Mouse (Mus musculus) forebrain, embryonic 15.5 days (tissue): ENCODE measurements around the gene 2310022B05Rik. TPM values are rescaled to one million over a fixed set of nuclear protein-coding genes. Genes with fewer than 3 reads are reported as not detected.

Source experiments
- ATAC-seq: fragments of 200-750 bp; cut with Nextera tagmentation; replicated peaks from 2 replicates; pipeline ENCODE4 v1.8.0; 2017; ENCODE audit warnings: mild to moderate bottlenecking, moderate TSS enrichment, moderate library complexity
- H3K27ac ChIP-seq: fragments of 300-500 bp; sonication (generic); replicated peaks from 2 replicates; pipeline ENCODE4 v1.5.1; 2015; ENCODE audit warnings: mild to moderate bottlenecking, inconsistent platforms
- H3K27me3 ChIP-seq: fragments of 300-500 bp; sonication (generic); 2 replicates; pipeline ENCODE4 v1.6.1; 2015; ENCODE audit warnings: inconsistent platforms
- H3K36me3 ChIP-seq: fragments of 300-500 bp; sonication (generic); 2 replicates; pipeline ENCODE4 v1.6.1; 2015; ENCODE audit warnings: mild to moderate bottlenecking, inconsistent platforms
- H3K4me1 ChIP-seq: fragments of 300-500 bp; sonication (generic); 2 replicates; pipeline ENCODE4 v1.6.1; 2015; ENCODE audit warnings: inconsistent platforms
- H3K4me2 ChIP-seq: fragments of 300-500 bp; sonication (generic); replicated peaks from 2 replicates; pipeline ENCODE4 v1.6.1; 2015; ENCODE audit warnings: mild to moderate bottlenecking, inconsistent platforms
- H3K4me3 ChIP-seq: fragments of 300-500 bp; sonication (generic); 2 replicates; pipeline ENCODE4 v1.5.1; 2015; ENCODE audit warnings: mild to moderate bottlenecking, inconsistent platforms
- H3K9ac ChIP-seq: fragments of 300-500 bp; sonication (generic); replicated peaks from 2 replicates; pipeline ENCODE4 v1.6.1; 2015; ENCODE audit warnings: mild to moderate bottlenecking, inconsistent platforms
- H3K9me3 ChIP-seq: fragments of 300-500 bp; sonication (generic); 2 replicates; pipeline ENCODE4 v1.6.1; 2016; ENCODE audit warnings: inconsistent platforms
- WGBS: fragments of 180-500 bp; shearing (Covaris S2); methylation state at CpG from one replicate; pipeline ENCODE4 v1.1.7; 2015; ENCODE audit warnings: mixed read lengths; 5-methylcytosine and 5-hydroxymethylcytosine counted together
- polyA plus RNA-seq: library from polyadenylated mRNA; unstranded; fragments of >200 nt; fragmentation: Nextera tagmentation; extraction: Ambion mirVana; gene quantifications from 2 replicates; pipeline ENCODE4 v1.2.1, GENCODE M21; 2015

2310022B05Rik gene
- polyA plus RNA-seq, 1 experiment from 2014 or later = 27.6 TPM

GRCm38 (mm10) chr8:124681077-124681791 lies 18.1 kb upstream of the 2310022B05Rik start:
- Histone ChIP-seq H3K36me3 (peaks cover 58% of the 10 kb centered on the region), H3K4me1 (peaks cover 9% of the 10 kb centered on the region)

GRCm38 (mm10) chr8:124678246-124678645 lies 15.1 kb upstream of the 2310022B05Rik start:
- WGBS = 91% methylated on average over 13 of the region's 13 CpGs
- Histone ChIP-seq H3K36me3 (peaks cover 48% of the 10 kb centered on the region), H3K4me1 (peaks cover 9% of the 10 kb centered on the region), H3K4me3 (no peak overlapping the region), H3K9me3 (no peaks in the 10 kb centered on the region), H3K9ac (no peak overlapping the region), H3K27ac (no peak overlapping the region), H3K4me2 (no peak overlapping the region), H3K27me3 (no peaks in the 10 kb centered on the region)
- ATAC-seq = no peak

More at GRCm38 (mm10) chr8:124681077-124681791, 18.1 kb upstream of the 2310022B05Rik start:
- Histone ChIP-seq H3K4me3 (no peak overlapping the region), H3K9me3 (no peaks in the 10 kb centered on the region), H3K9ac (no peak overlapping the region), H3K4me2 (no peak overlapping the region), H3K27me3 (no peaks in the 10 kb centered on the region), H3K27ac (no peak overlapping the region)
- no peak for ATAC-seq
- 72% methylated on average over 10 of the region's 10 CpGs for WGBS

- peak; percentile 89 for ATAC-seq
- Histone ChIP-seq H3K4me3 (no peak overlapping the region), H3K36me3 (peaks cover 49% of the 10 kb centered on the region), H3K9me3 (no peaks in the 10 kb centered on the region), H3K4me2 (no peak overlapping the region), H3K27ac (peak overlapping the region; percentile 79), H3K9ac (peak overlapping the region; percentile 22; the same call in 1 of the 2 replicates), H3K4me1 (peaks cover 9% of the 10 kb centered on the region), H3K27me3 (no peaks in the 10 kb centered on the region)
- 43% methylated on average over 12 of the region's 12 CpGs for WGBS
Observed at GRCm38 (mm10) chr8:124677486-124677885, 14.3 kb upstream of the 2310022B05Rik start.

- 77% methylated on average over 7 of the region's 7 CpGs for WGBS
- Histone ChIP-seq H3K9ac (peak overlapping the region; percentile 22; the same call in 1 of the 2 replicates), H3K27ac (peak overlapping the region; percentile 79), H3K9me3 (no peaks in the 10 kb centered on the region), H3K4me2 (no peak overlapping the region), H3K4me1 (peaks cover 9% of the 10 kb centered on the region), H3K27me3 (no peaks in the 10 kb centered on the region), H3K4me3 (no peak overlapping the region), H3K36me3 (peaks cover 48% of the 10 kb centered on the region)
- 0 out of 2 replicates have a peak, but pooled peaks have one; percentile 17 for ATAC-seq
Observed at GRCm38 (mm10) chr8:124677078-124677477, 13.9 kb upstream of the 2310022B05Rik start.

GRCm38 (mm10) chr8:124676661-124677060 lies 13.5 kb upstream of the 2310022B05Rik start:
- Histone ChIP-seq H3K4me2 (no peak overlapping the region), H3K9me3 (no peaks in the 10 kb centered on the region), H3K36me3 (peaks cover 49% of the 10 kb centered on the region), H3K9ac (no peak overlapping the region), H3K4me3 (no peak overlapping the region), H3K27me3 (no peaks in the 10 kb centered on the region), H3K4me1 (peaks cover 9% of the 10 kb centered on the region), H3K27ac (peak overlapping the region; percentile 79)
- WGBS = 86% methylated on average over 4 of the region's 4 CpGs
- ATAC-seq = 0 out of 2 replicates have a peak, but pooled peaks have one; percentile 9

GRCm38 (mm10) chr8:124672345-124672744 lies 9.2 kb upstream of the 2310022B05Rik start:
- no peaks in the 10 kb centered on the region for H3K27me3 ChIP-seq
- no peak overlapping the region for H3K9ac ChIP-seq
- H3K4me2 ChIP-seq = no peak overlapping the region
- H3K4me1 ChIP-seq = peaks cover 8% of the 10 kb centered on the region
- no peak for ATAC-seq
- H3K9me3 ChIP-seq = no peaks in the 10 kb centered on the region
- H3K27ac ChIP-seq = no peak overlapping the region
- WGBS = 93% methylated on average over 2 of the region's 2 CpGs
- H3K36me3 ChIP-seq = peaks cover 36% of the 10 kb centered on the region
- H3K4me3 ChIP-seq = no peak overlapping the region

GRCm38 (mm10) chr8:124668798-124669197 lies 5.6 kb upstream of the 2310022B05Rik start:
- 89% methylated on average over 3 of the region's 3 CpGs for WGBS

GRCm38 (mm10) chr8:124664414-124664813 lies 1.2 kb upstream of the 2310022B05Rik start:
- Histone ChIP-seq H3K27ac (peak overlapping the region; percentile 84; the same call in 1 of the 2 replicates), H3K9me3 (no peaks in the 10 kb centered on the region), H3K4me3 (no peak overlapping the region), H3K27me3 (no peaks in the 10 kb centered on the region), H3K36me3 (no peaks in the 10 kb centered on the region), H3K4me1 (peaks cover 34% of the 10 kb centered on the region), H3K9ac (no peak overlapping the region), H3K4me2 (no peak overlapping the region)
- no peak for ATAC-seq
- 86% methylated on average over 3 of the region's 3 CpGs for WGBS

More at GRCm38 (mm10) chr8:124668798-124669197, 5.6 kb upstream of the 2310022B05Rik start:
- Histone ChIP-seq H3K9ac (no peak overlapping the region), H3K36me3 (peaks cover 23% of the 10 kb centered on the region), H3K27ac (no peak overlapping the region), H3K4me1 (peaks cover under 1% of the 10 kb centered on the region; the same call in 1 of the 2 replicates), H3K4me2 (no peak overlapping the region), H3K4me3 (no peak overlapping the region), H3K9me3 (no peaks in the 10 kb centered on the region), H3K27me3 (no peaks in the 10 kb centered on the region)
- no peak for ATAC-seq

- no peaks in the 10 kb centered on the region for H3K9me3 ChIP-seq
- no peaks in the 10 kb centered on the region for H3K27me3 ChIP-seq
- peaks cover 39% of the 10 kb centered on the region for H3K4me1 ChIP-seq
- peak overlapping the region; percentile 81 for H3K9ac ChIP-seq
- H3K36me3 ChIP-seq = no peaks in the 10 kb centered on the region
- H3K4me2 ChIP-seq = peak overlapping the region; percentile 77
- ATAC-seq = peak; percentile 18; the same call in 1 of the 2 replicates
- whole genome bisulfite sequencing = 50% methylated on average over 4 of the region's 4 CpGs
- H3K4me3 ChIP-seq = peak overlapping the region; percentile 74
- peak overlapping the region; percentile 84 for H3K27ac ChIP-seq
Observed at GRCm38 (mm10) chr8:124663874-124664230, 683 bp upstream of the 2310022B05Rik start.

- H3K4me3 ChIP-seq = peak overlapping the region; percentile 74
- H3K4me2 ChIP-seq = peak overlapping the region; percentile 77
- WGBS = under 1% methylated on average over 49 of the region's 49 CpGs
- H3K27ac ChIP-seq = peak overlapping the region; percentile 84
- peak overlapping the region; percentile 81 for H3K9ac ChIP-seq
- H3K27me3 ChIP-seq = no peaks in the 10 kb centered on the region
- peak; percentile 47 for ATAC-seq
- peaks cover 48% of the 10 kb centered on the region for H3K4me1 ChIP-seq
- H3K36me3 ChIP-seq = no peaks in the 10 kb centered on the region
- no peaks in the 10 kb centered on the region for H3K9me3 ChIP-seq
Observed at GRCm38 (mm10) chr8:124662446-124663111, 590 bp downstream of the 2310022B05Rik start.

GRCm38 (mm10) chr8:124661781-124662180 lies 1.4 kb downstream of the 2310022B05Rik start:
- Histone ChIP-seq H3K27ac (no peak overlapping the region), H3K4me3 (peak overlapping the region; percentile 74), H3K4me1 (peaks cover 48% of the 10 kb centered on the region), H3K27me3 (no peaks in the 10 kb centered on the region), H3K36me3 (no peaks in the 10 kb centered on the region), H3K9me3 (no peaks in the 10 kb centered on the region), H3K9ac (peak overlapping the region; percentile 81), H3K4me2 (peak overlapping the region; percentile 77)
- no peak for ATAC-seq
- WGBS = 46% methylated on average over 9 of the region's 9 CpGs

GRCm38 (mm10) chr8:124658415-124658814 lies 4.8 kb downstream of the 2310022B05Rik start:
- no peaks in the 10 kb centered on the region for H3K27me3 ChIP-seq
- H3K27ac ChIP-seq = peak overlapping the region; percentile 51
- H3K4me3 ChIP-seq = no peak overlapping the region
- H3K9me3 ChIP-seq = no peaks in the 10 kb centered on the region
- 32% methylated on average over 2 of the region's 2 CpGs for WGBS
- ATAC-seq = peak; percentile 39
- peaks cover 44% of the 10 kb centered on the region for H3K4me1 ChIP-seq
- H3K36me3 ChIP-seq = no peaks in the 10 kb centered on the region
- H3K4me2 ChIP-seq = no peak overlapping the region; the same call in 1 of the 2 replicates
- H3K9ac ChIP-seq = 0 out of 2 replicates have a peak overlapping the region, but pooled peaks have one; percentile 3
